8 mouse cellular contexts compared by ENCODE assay signal in the genomic region with DNA sequence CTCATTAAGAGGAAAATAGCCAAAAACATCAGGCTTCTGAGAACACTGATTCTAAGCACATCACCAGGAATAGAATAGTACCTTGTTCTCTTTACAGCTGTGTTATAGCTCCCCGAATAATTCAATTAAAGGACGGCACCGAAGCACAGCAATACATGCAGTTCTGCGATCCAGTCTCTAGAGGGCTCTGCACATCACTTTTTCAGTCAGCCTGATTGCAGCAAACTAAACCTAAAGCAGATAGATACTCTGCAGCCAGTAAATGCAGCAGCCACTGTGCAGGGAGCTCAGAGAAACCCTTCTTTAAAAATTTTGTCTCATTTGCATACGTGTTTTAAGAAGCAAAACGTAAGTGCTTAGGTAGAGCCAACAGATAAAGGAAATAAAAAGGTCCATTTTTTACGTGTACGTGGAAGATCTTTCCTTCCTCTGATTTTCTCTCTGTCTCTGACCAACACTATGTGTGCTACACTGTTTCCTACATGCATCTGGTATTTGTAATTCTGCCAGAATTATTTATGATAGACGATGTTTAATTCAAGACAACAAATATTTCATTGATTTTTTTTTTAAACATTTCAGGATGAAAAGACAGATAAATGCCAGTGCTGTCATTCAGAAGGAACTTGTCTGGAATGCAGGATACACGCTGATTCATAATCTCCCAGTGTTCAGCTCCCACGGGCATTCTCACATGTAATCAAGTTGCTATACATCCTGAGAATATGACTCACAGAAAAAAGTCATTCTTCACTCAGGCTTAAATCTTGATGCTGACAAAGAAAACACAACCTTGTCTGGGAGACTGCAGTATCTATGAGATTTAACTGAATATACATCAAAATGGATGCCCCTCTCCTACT.
DNase-seq lines count a peak whose midpoint lies in the region; TF ChIP-seq lines count a peak whose summit lies in the region.

No protein-coding gene starts in this region.

- peak; percentile 81; the same call in 1 of the 2 replicates for TF ChIP-seq CTCF in brain, embryonic 14.5 days (IDR thresholded peaks at IDR 0.05; ENCODE audit: borderline replicate concordance, extremely low read depth, insufficient read depth, insufficient read length)
- peak; percentile 97 for TF ChIP-seq CTCF in layer of hippocampus, adult 2 months (conservative IDR thresholded peaks at IDR 0.05)

- no peak overlapping the region for H3K27ac ChIP-seq in layer of hippocampus, adult 2 months

- H3K4me3 ChIP-seq in layer of hippocampus, adult 2 months: no peak overlapping the region; the same call in 1 of the 2 replicates

- DNase-seq in ES-CJ7 (ENCODE audit: low read depth, low spot score): peak; percentile 53
- peak; percentile 90 for DNase-seq in brain, embryonic 14.5 days (ENCODE audit: low read depth)
- peak; percentile 40 for DNase-seq in fibroblast of lung, adult 2 months (ENCODE audit: low read depth)
- DNase-seq in heart, postnatal 4 days: peak; percentile 67
- peak; percentile 69 for DNase-seq in layer of hippocampus, adult 2 months (ENCODE audit: low spot score in 2 of 2)
- peak; percentile 35 for DNase-seq in lung, postnatal 14 days
- peak; percentile 21 for DNase-seq in right cerebral cortex, postnatal 14 days
- DNase-seq in T-cell, adult 2 months (ENCODE audit: low spot score): no peak

- TF ChIP-seq POLR2A in brain, embryonic 14.5 days (IDR thresholded peaks at IDR 0.05; ENCODE audit: borderline replicate concordance, extremely low read depth, insufficient read depth, insufficient read length, poor library complexity, severe bottlenecking): no peak
